Mouse (Mus musculus) neural tube, embryonic 13.5 days (tissue): ENCODE measurements around the gene Ccl2. TPM values are rescaled to one million over a fixed set of nuclear protein-coding genes. Genes with fewer than 3 reads are reported as not detected.

Experiments used
- ATAC-seq: fragments of 200-750 bp; cut with Nextera tagmentation; 2 replicates; pipeline ENCODE4 v1.8.0; 2017; ENCODE audit warnings: low read depth, mild to moderate bottlenecking, moderate TSS enrichment, moderate library complexity
- H3K27ac ChIP-seq: fragments of 300-500 bp; sonication (generic); replicated peaks from 2 replicates; pipeline ENCODE4 v1.5.1; 2015; ENCODE audit warnings: moderate library complexity, mild to moderate bottlenecking, inconsistent platforms
- H3K27me3 ChIP-seq: fragments of 300-500 bp; sonication (generic); 2 replicates; pipeline ENCODE4 v1.6.1; 2015; ENCODE audit warnings: mild to moderate bottlenecking, inconsistent platforms
- H3K36me3 ChIP-seq: fragments of 300-500 bp; sonication (generic); 2 replicates; pipeline ENCODE4 v1.6.1; 2015; ENCODE audit warnings: mild to moderate bottlenecking, inconsistent platforms
- H3K4me1 ChIP-seq: fragments of 300-500 bp; sonication (generic); replicated peaks from 2 replicates; pipeline ENCODE4 v1.6.1; 2015; ENCODE audit warnings: inconsistent platforms
- H3K4me2 ChIP-seq: fragments of 300-500 bp; sonication (generic); 2 replicates; pipeline ENCODE4 v1.6.1; 2015; ENCODE audit warnings: inconsistent platforms, mild to moderate bottlenecking, moderate library complexity
- H3K4me3 ChIP-seq: fragments of 300-500 bp; sonication (generic); 2 replicates; pipeline ENCODE4 v1.5.1; 2015; ENCODE audit warnings: mild to moderate bottlenecking, inconsistent platforms
- H3K9ac ChIP-seq: fragments of 300-500 bp; sonication (generic); 2 replicates; pipeline ENCODE4 v1.6.1; 2015; ENCODE audit warnings: moderate library complexity, mild to moderate bottlenecking, inconsistent platforms
- H3K9me3 ChIP-seq: fragments of 300-500 bp; sonication (generic); 2 replicates; pipeline ENCODE4 v1.6.1; 2016; ENCODE audit warnings: inconsistent platforms
- WGBS: fragments of 180-500 bp; shearing (Covaris S2); methylation state at CpG from one replicate; pipeline ENCODE4 v1.1.7; 2015; 5-methylcytosine and 5-hydroxymethylcytosine counted together
- polyA plus RNA-seq: library from polyadenylated mRNA; unstranded; fragments of >200 nt; fragmentation: Nextera tagmentation; extraction: Ambion mirVana; gene quantifications from 2 replicates; pipeline ENCODE4 v1.2.1, GENCODE M21; 2015

Gene Ccl2
- polyA plus RNA-seq, 1 experiment from 2014 or later, result 2.6 TPM

GRCm38 (mm10) chr11:82077031-82077430, 41.7 kb downstream of the Ccl2 start:
- H3K9me3 ChIP-seq, result no peaks in the 10 kb centered on the region
- 76% methylated on average over 3 of the region's 3 CpGs for WGBS
- no peak overlapping the region for H3K9ac ChIP-seq
- H3K4me1 ChIP-seq, result no peaks in the 10 kb centered on the region
- no peak for ATAC-seq
- no peaks in the 10 kb centered on the region for H3K36me3 ChIP-seq
- no peaks in the 10 kb centered on the region for H3K27me3 ChIP-seq
- H3K4me3 ChIP-seq, result no peak overlapping the region
- H3K27ac ChIP-seq, result no peak overlapping the region
- no peak overlapping the region for H3K4me2 ChIP-seq

GRCm38 (mm10) chr11:82078136-82078730, 42.9 kb downstream of the Ccl2 start:
- no peak for ATAC-seq
- Histone ChIP-seq H3K27ac (no peak overlapping the region), H3K4me2 (no peak overlapping the region), H3K27me3 (no peaks in the 10 kb centered on the region), H3K4me1 (no peaks in the 10 kb centered on the region), H3K9ac (no peak overlapping the region), H3K36me3 (no peaks in the 10 kb centered on the region), H3K9me3 (no peaks in the 10 kb centered on the region), H3K4me3 (no peak overlapping the region)

- no peak for ATAC-seq
- 81% methylated on average over 3 of the region's 3 CpGs for whole genome bisulfite sequencing
These were observed 45.5 kb downstream of the Ccl2 start for GRCm38 (mm10) chr11:82080865-82081264.

GRCm38 (mm10) chr11:82084360-82084759, 49.0 kb downstream of the Ccl2 start:
- H3K27ac ChIP-seq, result no peak overlapping the region
- H3K27me3 ChIP-seq, result no peaks in the 10 kb centered on the region
- WGBS, result 64% methylated on average over 3 of the region's 3 CpGs
- H3K36me3 ChIP-seq, result no peaks in the 10 kb centered on the region
- H3K9me3 ChIP-seq, result no peaks in the 10 kb centered on the region
- no peaks in the 10 kb centered on the region for H3K4me1 ChIP-seq
- no peak overlapping the region for H3K9ac ChIP-seq
- peak; percentile 65; the same call in 1 of the 2 replicates for ATAC-seq
- H3K4me3 ChIP-seq, result no peak overlapping the region
- H3K4me2 ChIP-seq, result no peak overlapping the region

More at GRCm38 (mm10) chr11:82080865-82081264, 45.5 kb downstream of the Ccl2 start:
- Histone ChIP-seq H3K27ac (no peak overlapping the region), H3K4me2 (no peak overlapping the region), H3K27me3 (no peaks in the 10 kb centered on the region), H3K36me3 (no peaks in the 10 kb centered on the region), H3K4me1 (no peaks in the 10 kb centered on the region), H3K4me3 (no peak overlapping the region), H3K9ac (no peak overlapping the region), H3K9me3 (no peaks in the 10 kb centered on the region)

Other genes with a start within 250 kb of the Ccl2 start
- gene 5530401A14Rik, start 174.9 kb upstream of the Ccl2 start, polyA plus RNA-seq, result 0.27 and 0.37 TPM in 2 replicates
- gene Asic2, start 67.1 kb upstream of the Ccl2 start, polyA plus RNA-seq, result 8.6 and 9.1 TPM in 2 replicates
- gene Gm17268, start 3.0 kb downstream of the Ccl2 start, polyA plus RNA-seq, result not detected in 2 replicates
- gene Ccl7, start 10.1 kb downstream of the Ccl2 start, polyA plus RNA-seq, result 1.3 and 3.1 TPM in 2 replicates
- 1.1 and 1.4 TPM in 2 replicates for gene Ccl11, start 22.3 kb downstream of the Ccl2 start, polyA plus RNA-seq
- 1.3 and 3.6 TPM in 2 replicates for gene Ccl12, start 66.3 kb downstream of the Ccl2 start, polyA plus RNA-seq
- gene Ccl8, start 79.6 kb downstream of the Ccl2 start, polyA plus RNA-seq, result not detected in 2 replicates